Mouse (Mus musculus) neural tube, embryonic 11.5 days (tissue): ENCODE measurements around the gene Blnk. TPM values are rescaled to one million over a fixed set of nuclear protein-coding genes. Genes with fewer than 3 reads are reported as not detected.

Experiments used
- ATAC-seq: fragments of 200-750 bp; cut with Nextera tagmentation; 2 replicates; pipeline ENCODE4 v1.8.0; 2017; ENCODE audit warnings: moderate number of reproducible peaks, mild to moderate bottlenecking, moderate TSS enrichment, moderate library complexity; ENCODE audit not compliant: insufficient read depth, low FRiP score, low TSS enrichment
- DNase-seq: peaks from one replicate; pipeline ENCODE4 v3.0.0-alpha.2; 2015; ENCODE audit warnings: low spot score
- H3K27ac ChIP-seq: fragments of 300-500 bp; sonication (generic); 2 replicates; pipeline ENCODE4 v1.5.1; 2014; ENCODE audit warnings: low read depth, mild to moderate bottlenecking, low read length
- H3K27me3 ChIP-seq: fragments of 300-500 bp; sonication (generic); 2 replicates; pipeline ENCODE4 v1.6.1; 2014; ENCODE audit warnings: mild to moderate bottlenecking, low read length, mixed read lengths; ENCODE audit not compliant: control insufficient read depth, insufficient read depth
- H3K36me3 ChIP-seq: fragments of 300-500 bp; sonication (generic); 2 replicates; pipeline ENCODE4 v1.6.1; 2014; ENCODE audit warnings: mild to moderate bottlenecking, low read length, moderate library complexity, mixed read lengths; ENCODE audit not compliant: control insufficient read depth, insufficient read depth
- H3K4me1 ChIP-seq: fragments of 300-500 bp; sonication (generic); 2 replicates; pipeline ENCODE4 v1.6.1; 2014; ENCODE audit warnings: low read length, mixed read lengths; ENCODE audit not compliant: control insufficient read depth, insufficient read depth
- H3K4me2 ChIP-seq: fragments of 300-500 bp; sonication (generic); 2 replicates; pipeline ENCODE4 v1.6.1; 2014; ENCODE audit warnings: low read depth, mild to moderate bottlenecking, moderate library complexity
- H3K4me3 ChIP-seq: fragments of 300-500 bp; sonication (generic); 2 replicates; pipeline ENCODE4 v1.5.1; 2014; ENCODE audit warnings: low read depth, low read length
- H3K9ac ChIP-seq: fragments of 300-500 bp; sonication (generic); 2 replicates; pipeline ENCODE4 v1.6.1; 2014; ENCODE audit warnings: mild to moderate bottlenecking, low read length
- H3K9me3 ChIP-seq: fragments of 300-500 bp; sonication (generic); 2 replicates; pipeline ENCODE4 v1.6.1; 2016; ENCODE audit warnings: low read length; ENCODE audit not compliant: control insufficient read depth
- WGBS: fragments of 180-500 bp; shearing (Covaris S2); extraction: QIAGEN DNeasy Blood & Tissue Kit; methylation state at CpG from one replicate; pipeline ENCODE4 v1.1.7; 2014; 5-methylcytosine and 5-hydroxymethylcytosine counted together
- polyA plus RNA-seq: library from polyadenylated mRNA; unstranded; fragments of >200 nt; fragmentation: Nextera tagmentation; extraction: Ambion mirVana; gene quantifications from 2 replicates; pipeline ENCODE4 v1.2.1, GENCODE M21; 2014

Gene Blnk
- polyA plus RNA-seq, 1 experiment from 2014 or later, result 0.45 TPM

DNA sequence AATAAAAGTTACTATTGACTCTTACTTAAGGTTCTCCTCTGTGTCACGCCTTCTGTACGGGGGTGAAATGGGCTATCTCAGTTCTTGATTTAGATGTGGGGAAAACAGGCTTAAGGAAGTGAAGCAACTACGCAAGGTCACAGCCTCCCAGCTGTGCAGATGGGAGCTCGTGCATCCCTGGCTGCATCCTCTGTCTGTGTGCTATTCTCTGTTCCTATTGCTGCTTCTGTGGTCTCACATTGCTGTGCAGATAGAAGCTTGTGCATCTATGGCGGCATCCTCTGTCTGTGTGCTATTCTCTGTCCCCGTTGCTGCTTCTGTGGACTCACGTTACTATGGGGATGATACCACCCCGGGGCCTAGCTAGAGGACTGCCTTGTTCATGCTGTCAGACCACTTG, 32.2 kb upstream of the Blnk start:
- DNase-seq (no peak), ATAC-seq (no peak)
- no peaks in the 10 kb centered on the region for H3K27me3 ChIP-seq
- H3K36me3 ChIP-seq, result no peaks in the 10 kb centered on the region
- H3K4me1 ChIP-seq, result no peaks in the 10 kb centered on the region
- H3K27ac ChIP-seq, result no peak overlapping the region
- no peaks in the 10 kb centered on the region for H3K9me3 ChIP-seq
- no peak overlapping the region for H3K9ac ChIP-seq
- WGBS, result 87% methylated on average over 8 of the region's 8 CpGs
- no peak overlapping the region for H3K4me3 ChIP-seq
- no peak overlapping the region for H3K4me2 ChIP-seq

DNA sequence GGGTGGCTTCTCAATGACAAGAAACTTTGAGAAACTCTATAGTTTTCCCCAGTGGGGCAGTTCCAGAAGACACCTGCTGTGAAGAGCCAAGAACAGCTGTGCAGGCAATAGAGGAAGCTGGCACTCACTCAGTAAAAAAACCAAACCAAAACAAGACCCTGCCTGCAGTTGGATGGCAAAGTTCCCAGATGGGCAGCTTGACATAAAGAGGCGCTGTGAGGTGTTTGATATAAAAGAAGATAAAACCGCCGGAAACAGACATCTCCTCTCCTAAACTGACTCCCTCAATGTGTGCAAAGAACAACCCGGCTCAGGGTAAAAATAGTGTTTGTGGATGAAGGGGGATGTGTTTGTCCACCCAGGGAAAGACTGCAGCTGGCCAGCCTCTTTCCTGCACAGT, 27.9 kb upstream of the Blnk start:
- Histone ChIP-seq H3K4me3 (no peak overlapping the region), H3K4me2 (no peak overlapping the region), H3K9ac (no peak overlapping the region), H3K9me3 (no peaks in the 10 kb centered on the region), H3K4me1 (no peaks in the 10 kb centered on the region), H3K27me3 (no peaks in the 10 kb centered on the region), H3K36me3 (no peaks in the 10 kb centered on the region), H3K27ac (no peak overlapping the region)
- no peak for ATAC-seq
- 84% methylated on average over 4 of the region's 4 CpGs for WGBS
- no peak for DNase-seq

GRCm38 (mm10) chr19:41020537-41020936, 26.2 kb upstream of the Blnk start:
- no peak overlapping the region for H3K9ac ChIP-seq
- no peaks in the 10 kb centered on the region for H3K27me3 ChIP-seq
- no peaks in the 10 kb centered on the region for H3K9me3 ChIP-seq
- H3K27ac ChIP-seq, result no peak overlapping the region
- WGBS, result 79% methylated on average over 3 of the region's 3 CpGs
- H3K36me3 ChIP-seq, result no peaks in the 10 kb centered on the region
- ATAC-seq, result no peak
- no peak overlapping the region for H3K4me2 ChIP-seq
- H3K4me3 ChIP-seq, result no peak overlapping the region
- H3K4me1 ChIP-seq, result no peaks in the 10 kb centered on the region
- no peak for DNase-seq

GRCm38 (mm10) chr19:41019164-41019675, 24.9 kb upstream of the Blnk start:
- Histone ChIP-seq H3K4me3 (no peak overlapping the region), H3K4me1 (no peaks in the 10 kb centered on the region), H3K4me2 (no peak overlapping the region), H3K27me3 (no peaks in the 10 kb centered on the region), H3K9me3 (no peaks in the 10 kb centered on the region), H3K9ac (no peak overlapping the region), H3K27ac (no peak overlapping the region), H3K36me3 (no peaks in the 10 kb centered on the region)
- ATAC-seq (no peak), DNase-seq (no peak)
- 82% methylated on average over 5 of the region's 5 CpGs for WGBS

DNA sequence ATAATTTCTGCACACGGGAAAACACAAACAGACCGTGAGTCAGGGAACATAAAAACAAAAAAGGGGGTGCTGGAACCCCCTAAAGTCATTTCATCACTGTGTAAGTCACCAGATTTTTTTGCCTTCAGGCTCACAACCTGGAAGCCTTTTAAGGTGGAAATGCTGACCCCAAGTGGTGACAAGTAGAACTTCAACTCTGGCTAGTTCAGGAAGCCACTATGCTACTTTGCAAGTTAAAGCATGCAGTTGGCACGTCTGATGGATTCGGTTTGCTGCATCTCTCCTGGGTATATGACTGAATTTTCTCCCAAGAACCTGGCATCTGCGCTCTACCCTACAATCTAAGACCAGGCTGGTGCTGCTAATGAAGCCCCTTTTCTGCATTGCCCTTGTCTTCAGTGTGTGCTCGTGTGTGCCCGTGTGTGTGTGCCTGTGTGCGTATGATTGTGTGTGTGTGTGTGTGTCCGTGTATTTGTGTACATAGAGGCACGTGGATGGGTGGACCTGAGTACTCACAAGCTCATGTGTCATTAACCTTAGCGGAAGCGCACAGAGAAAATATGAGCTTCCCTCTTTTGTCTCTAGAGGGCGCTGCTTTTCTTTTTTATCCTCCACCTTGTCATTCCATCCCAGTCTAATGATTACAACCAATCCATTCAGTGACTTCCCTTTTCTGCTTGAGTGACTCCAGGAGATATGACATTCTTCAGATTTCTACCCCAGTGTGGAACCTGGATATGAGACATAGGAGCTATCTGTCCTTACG, 21.8 kb upstream of the Blnk start:
- Histone ChIP-seq H3K4me1 (no peaks in the 10 kb centered on the region), H3K4me3 (no peak overlapping the region), H3K36me3 (no peaks in the 10 kb centered on the region), H3K27ac (no peak overlapping the region), H3K4me2 (peak overlapping the region; percentile 39), H3K9ac (no peak overlapping the region), H3K27me3 (no peaks in the 10 kb centered on the region), H3K9me3 (no peaks in the 10 kb centered on the region)
- 16% methylated on average over 14 of the region's 14 CpGs for WGBS
- DNase-seq, result peak; percentile 53
- peak; percentile 53 for ATAC-seq

DNA sequence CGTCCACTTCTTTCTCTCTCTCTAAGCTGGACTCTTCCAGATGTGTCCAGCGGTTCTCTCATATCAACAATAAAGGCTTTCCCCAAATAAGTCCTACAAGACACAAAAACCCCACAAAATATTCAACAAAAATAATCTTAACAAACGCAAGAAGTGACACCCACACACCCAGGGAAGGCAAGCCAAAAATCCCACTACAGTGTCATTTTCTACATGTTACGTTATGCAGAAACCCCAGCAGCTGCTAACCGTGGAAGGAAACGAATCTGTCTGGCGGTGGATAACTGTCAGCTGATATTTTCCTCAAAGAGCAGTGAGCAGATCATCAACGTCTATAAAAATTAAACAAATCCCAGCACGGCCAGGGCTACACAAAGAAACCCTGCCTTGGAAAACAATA, 19.7 kb upstream of the Blnk start:
- H3K4me3 ChIP-seq, result no peak overlapping the region
- no peak overlapping the region for H3K9ac ChIP-seq
- no peaks in the 10 kb centered on the region for H3K36me3 ChIP-seq
- no peak overlapping the region for H3K4me2 ChIP-seq
- no peaks in the 10 kb centered on the region for H3K4me1 ChIP-seq
- no peaks in the 10 kb centered on the region for H3K9me3 ChIP-seq
- H3K27ac ChIP-seq, result no peak overlapping the region
- DNase-seq, result no peak
- 41% methylated on average over 9 of the region's 9 CpGs for WGBS
- ATAC-seq, result no peak
- no peaks in the 10 kb centered on the region for H3K27me3 ChIP-seq

DNA sequence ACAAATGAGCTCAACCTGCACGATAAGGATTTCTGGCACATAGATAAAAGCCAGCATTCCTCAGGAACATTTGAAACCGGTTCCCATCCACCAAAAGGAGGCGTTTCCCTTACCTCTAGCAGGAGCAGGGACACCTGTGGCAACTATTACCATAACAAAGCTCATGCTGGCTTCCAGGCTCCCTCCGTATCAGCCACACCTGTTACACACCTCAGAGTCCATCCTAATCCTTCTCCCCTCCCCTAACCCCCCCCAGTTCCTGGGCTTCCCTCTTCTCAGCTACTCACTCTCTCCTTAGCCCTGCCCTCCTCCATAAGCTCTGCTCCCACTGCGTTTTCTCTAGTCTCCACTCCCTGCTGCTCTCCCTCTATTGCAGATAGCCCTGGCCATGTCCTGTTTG, 19.3 kb upstream of the Blnk start:
- H3K9ac ChIP-seq, result no peak overlapping the region
- no peak overlapping the region for H3K27ac ChIP-seq
- no peaks in the 10 kb centered on the region for H3K9me3 ChIP-seq
- no peaks in the 10 kb centered on the region for H3K4me1 ChIP-seq
- no peak for DNase-seq
- ATAC-seq, result no peak
- no peak overlapping the region for H3K4me3 ChIP-seq
- H3K27me3 ChIP-seq, result no peaks in the 10 kb centered on the region
- no peak overlapping the region for H3K4me2 ChIP-seq
- H3K36me3 ChIP-seq, result no peaks in the 10 kb centered on the region
- 13% methylated on average over 5 of the region's 5 CpGs for WGBS

DNA sequence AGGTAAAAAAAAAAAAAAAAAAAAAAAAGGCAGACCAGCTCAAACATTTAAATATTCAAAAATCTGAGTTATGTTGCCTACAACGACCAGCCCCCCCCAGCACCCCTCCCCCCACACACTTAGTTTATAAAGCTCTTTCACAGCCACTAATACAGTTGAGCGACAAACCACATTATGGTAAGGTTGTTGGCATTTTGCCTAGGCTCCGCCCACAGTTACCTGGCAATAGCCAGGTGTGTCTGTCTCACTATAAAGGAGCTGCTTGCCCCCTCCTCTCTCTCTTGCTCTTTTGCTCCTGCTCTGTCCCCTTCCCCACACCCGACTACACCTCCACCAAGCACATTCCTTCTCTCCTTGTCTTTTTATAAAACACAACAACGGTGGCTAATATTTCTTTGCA, 17.3 kb upstream of the Blnk start:
- Histone ChIP-seq H3K4me1 (no peaks in the 10 kb centered on the region), H3K9ac (no peak overlapping the region), H3K27me3 (no peaks in the 10 kb centered on the region), H3K4me3 (no peak overlapping the region), H3K36me3 (no peaks in the 10 kb centered on the region), H3K9me3 (no peaks in the 10 kb centered on the region), H3K4me2 (no peak overlapping the region), H3K27ac (no peak overlapping the region)
- no peak for DNase-seq
- WGBS, result 44% methylated on average over 5 of the region's 5 CpGs
- ATAC-seq, result no peak

- WGBS, result 90% methylated on average over 5 of the region's 5 CpGs
- DNase-seq (no peak), ATAC-seq (no peak)
- Histone ChIP-seq H3K27ac (no peak overlapping the region), H3K9me3 (no peaks in the 10 kb centered on the region), H3K4me3 (no peak overlapping the region), H3K36me3 (no peaks in the 10 kb centered on the region), H3K27me3 (no peaks in the 10 kb centered on the region), H3K4me1 (no peaks in the 10 kb centered on the region), H3K9ac (no peak overlapping the region), H3K4me2 (no peak overlapping the region)
These were observed 14.5 kb upstream of the Blnk start for GRCm38 (mm10) chr19:41008674-41009395.
